Mouse (Mus musculus): ENCODE measurements around the gene Amn. TPM values are rescaled to one million over a fixed set of nuclear protein-coding genes. Genes with fewer than 3 reads are reported as not detected.

Gene Amn
- polyA plus RNA-seq, 1 experiment from 2014 or later, result 0.29 TPM

Other genes starting within 250 kb of the Amn start
- 15.1 and 17.9 TPM in 2 replicates for gene Rcor1, start 231.7 kb upstream of the Amn start, polyA plus RNA-seq (2014; fragmentation: Nextera tagmentation; extraction: Ambion mirVana)
- gene Traf3, start 104.7 kb upstream of the Amn start, polyA plus RNA-seq (2014; fragmentation: Nextera tagmentation; extraction: Ambion mirVana), result 9.8 and 10.8 TPM in 2 replicates
- not detected in 2 replicates for gene 4930595D18Rik, start 86.6 kb upstream of the Amn start, polyA plus RNA-seq (2014; fragmentation: Nextera tagmentation; extraction: Ambion mirVana)
- 30.4 and 30.9 TPM in 2 replicates for gene Cdc42bpb, start 106.6 kb downstream of the Amn start, polyA plus RNA-seq (2014; fragmentation: Nextera tagmentation; extraction: Ambion mirVana)
- gene Lbhd2, start 135.7 kb downstream of the Amn start, polyA plus RNA-seq (2014; fragmentation: Nextera tagmentation; extraction: Ambion mirVana), result 0.63 TPM in 1 of 2 replicates, not detected in the other
- 4.1 TPM in 2 replicates for gene Exoc3l4, start 145.9 kb downstream of the Amn start, polyA plus RNA-seq (2014; fragmentation: Nextera tagmentation; extraction: Ambion mirVana)
- 3.1 and 5.5 TPM in 2 replicates for gene Tnfaip2, start 171.4 kb downstream of the Amn start, polyA plus RNA-seq (2014; fragmentation: Nextera tagmentation; extraction: Ambion mirVana)
- gene Gm266, start 214.7 kb downstream of the Amn start, polyA plus RNA-seq (2014; fragmentation: Nextera tagmentation; extraction: Ambion mirVana), result 11.4 and 13.8 TPM in 2 replicates

Measured in limb, embryonic 11.5 days (tissue).